Mouse (Mus musculus) CH12.LX (cell line): ENCODE measurements around the gene Actr1a. TPM values are rescaled to one million over a fixed set of nuclear protein-coding genes. Genes with fewer than 3 reads are reported as not detected.

ENCODE experiments used
- DNase-seq: peaks from one replicate; pipeline ENCODE4 v3.0.0-alpha.2; 2013; ENCODE audit errors: extremely low read depth
- H3K27ac ChIP-seq: 2 replicates; pipeline ENCODE4 v1.5.1; 2012; ENCODE audit warnings: low read depth, mild to moderate bottlenecking, control low read depth, moderate library complexity; ENCODE audit not compliant: insufficient read depth
- H3K27me3 ChIP-seq: replicated peaks from 2 replicates; pipeline ENCODE3; 2012; ENCODE audit warnings: inconsistent platforms
- H3K36me3 ChIP-seq, 2 experiments: replicated peaks in 1 of 2; 2 replicates each; pipeline versions ENCODE3 to v1.6.1; 2012; ENCODE audit warnings: inconsistent platforms in 1 of 2, low read length in 1 of 2, mild to moderate bottlenecking in 1 of 2, mixed read lengths in 1 of 2, moderate library complexity in 1 of 2; ENCODE audit not compliant: control insufficient read depth in 1 of 2, insufficient read depth in 1 of 2
- H3K4me1 ChIP-seq, 2 experiments: 2 replicates each; pipeline ENCODE4 v1.6.1; 2012; ENCODE audit warnings: inconsistent platforms in 1 of 2, moderate library complexity in 1 of 2; ENCODE audit not compliant: insufficient read depth in 2 of 2, control insufficient read depth in 1 of 2
- H3K4me2 ChIP-seq: 2 replicates; pipeline ENCODE4 v1.6.1; 2012; ENCODE audit warnings: low read depth, mild to moderate bottlenecking, control low read depth; ENCODE audit not compliant: poor library complexity, insufficient read depth, severe bottlenecking
- H3K4me3 ChIP-seq, 3 experiments: fragments of 150-350 bp in 1 of 3; sonication (generic) in 1 of 3; replicated peaks in 1 of 3; 2 replicates each; pipeline versions ENCODE3 to v1.5.1; 2011 to 2012; ENCODE audit warnings: low read depth in 2 of 3, low read length in 2 of 3, mild to moderate bottlenecking in 2 of 3, moderate library complexity in 2 of 3, control low read depth in 1 of 3, improper control_type of control experiment in 1 of 3, inconsistent platforms in 1 of 3, mixed read lengths in 1 of 3; ENCODE audit not compliant: poor library complexity in 1 of 3
- H3K79me2 ChIP-seq: replicated peaks from 2 replicates; pipeline ENCODE4 v1.6.1; 2012; ENCODE audit warnings: mild to moderate bottlenecking, moderate library complexity; ENCODE audit not compliant: control insufficient read depth, poor library complexity, insufficient read depth, severe bottlenecking; ENCODE audit errors: extremely low read depth
- H3K9ac ChIP-seq: 2 replicates; pipeline ENCODE4 v1.6.1; 2012; ENCODE audit warnings: low read depth, mild to moderate bottlenecking, control low read depth, moderate library complexity; ENCODE audit not compliant: insufficient read depth
- H3K9me3 ChIP-seq: replicated peaks from 2 replicates; pipeline ENCODE3; 2012; ENCODE audit warnings: low read length, inconsistent platforms, mixed read lengths
- BHLHE40 ChIP-seq: IDR thresholded peaks from 2 replicates; pipeline ENCODE4 v1.6.1; 2011; ENCODE audit warnings: mild to moderate bottlenecking, low read depth, low read length, improper control_type of control experiment
- CHD1 ChIP-seq: IDR thresholded peaks from 2 replicates; pipeline ENCODE4 v1.6.1; 2012; ENCODE audit warnings: low read depth, low read length, improper control_type of control experiment, inconsistent platforms
- CHD2 ChIP-seq: IDR thresholded peaks from 2 replicates; pipeline ENCODE4 v1.6.1; 2011; ENCODE audit warnings: low read length, improper control_type of control experiment
- CTCF ChIP-seq, 2 experiments: IDR thresholded peaks in 1 of 2; conservative IDR thresholded peaks in 1 of 2; 2 replicates each; pipeline ENCODE4 v1.5.1; 2011 to 2012; ENCODE audit warnings: low read depth in 2 of 2, low read length in 2 of 2, improper control_type of control experiment in 1 of 2, inconsistent platforms in 1 of 2, mild to moderate bottlenecking in 1 of 2, moderate library complexity in 1 of 2
- ELF1 ChIP-seq: IDR thresholded peaks from 2 replicates; pipeline ENCODE4 v1.6.1; 2014; ENCODE audit warnings: low read depth, mild to moderate bottlenecking, inconsistent platforms, low read length, improper control_type of control experiment
- KAT2A ChIP-seq: IDR thresholded peaks from 2 replicates; pipeline ENCODE4 v1.6.1; 2012; ENCODE audit warnings: low read length, improper control_type of control experiment, inconsistent platforms; ENCODE audit not compliant: insufficient replicate concordance
- RAD21 ChIP-seq: IDR thresholded peaks from 2 replicates; pipeline ENCODE4 v1.6.1; 2011; ENCODE audit warnings: low read depth, mild to moderate bottlenecking, low read length, improper control_type of control experiment, moderate library complexity
- SMC3 ChIP-seq: IDR thresholded peaks from 2 replicates; pipeline ENCODE4 v1.6.1; 2011; ENCODE audit warnings: low read depth, low read length, improper control_type of control experiment
- TCF12 ChIP-seq: IDR thresholded peaks from 2 replicates; pipeline ENCODE4 v1.6.1; 2014; ENCODE audit warnings: low read depth, mild to moderate bottlenecking, inconsistent platforms, low read length, improper control_type of control experiment
- ZKSCAN1 ChIP-seq: IDR thresholded peaks from 2 replicates; pipeline ENCODE4 v1.6.1; 2012; ENCODE audit warnings: low read depth, inconsistent platforms, low read length, improper control_type of control experiment, borderline replicate concordance
- ZMIZ1 ChIP-seq: IDR thresholded peaks from 2 replicates; pipeline ENCODE4 v1.6.1; 2012; ENCODE audit warnings: low read depth, mild to moderate bottlenecking, inconsistent platforms, low read length, improper control_type of control experiment
- dilution Hi-C: fragments of 300-500 bp; cut with MboI; formaldehyde crosslinking; loops from 2 replicates; pipeline ENCODE4 v1.14.3; 2020; ENCODE audit warnings: low sequenced_read_pairs; ENCODE audit not compliant: extremely low pct_unique_long_range_greater_than_20kb, extremely low pct_ligation_motif_present
- in situ Hi-C: fragments of 300-500 bp; cut with MboI; formaldehyde crosslinking; loops from 3 replicates; pipeline ENCODE4 v1.14.3; 2019; ENCODE audit warnings: low sequenced_read_pairs, low pct_ligation_motif_present, low pct_unique_long_range_greater_than_20kb, mixed read lengths
- polyA plus RNA-seq: library from polyadenylated mRNA; unstranded; fragments of >175 nt; gene quantifications from 2 replicates; pipeline ENCODE4 v1.2.1, GENCODE M21; 2012; ENCODE audit warnings: low read depth; ENCODE audit not compliant: insufficient read length
- total RNA-seq, 2 experiments: library from RNA; depleted of rRNA; stranded (reverse); fragments of 300-350 nt in 1 of 2; fragments of >200 nt in 1 of 2; gene quantifications; 2 replicates each; pipeline ENCODE4 v1.2.3; 2012 to 2014

The Actr1a gene
- total and polyA plus RNA-seq, 3 experiments, result 69.4 to 88.4 (median 75.7) TPM

- Histone ChIP-seq H3K9ac (no peak overlapping the region), H3K27me3 (no peaks in the 10 kb centered on the region), H3K79me2 (peaks cover 60% of the 10 kb centered on the region), H3K4me3 (no peak overlapping the region), H3K9me3 (no peaks in the 10 kb centered on the region)
- DNase-seq, result peak; percentile 61
- in situ Hi-C loops, result loop anchor here (5.0 to 10.0 kb wide), 2 partner anchors 35 to 193 kb away; no protein-coding TSS in a partner anchor
- peak; percentile 50 to 69 for TF ChIP-seq CTCF (conservative IDR thresholded peaks at IDR 0.05 in 1 of 2, IDR thresholded peaks at IDR 0.05 in 1 of 2; ENCODE audit: low read depth in 2 of 2, low read length in 2 of 2)
- peak; percentile 47 for TF ChIP-seq SMC3
- TF ChIP-seq CHD2, result no peak
- no peak for TF ChIP-seq CHD1
- no peak for TF ChIP-seq ZMIZ1
- TF ChIP-seq ELF1, result no peak
- peak; percentile 48 for TF ChIP-seq RAD21
- TF ChIP-seq BHLHE40, result no peak
- TF ChIP-seq, all 38 proteins: peak for 3
- peaks cover 2 to 21% of the 10 kb centered on the region in 2 experiments; a peak in 2 of 4 replicates for H3K4me1 ChIP-seq
- dilution Hi-C loops, result no loop called here
- H3K4me2 ChIP-seq, result no peak overlapping the region
- no peak overlapping the region for H3K27ac ChIP-seq
- peaks cover 15 to 46% of the 10 kb centered on the region in 2 experiments for H3K36me3 ChIP-seq
These were observed 3.5 kb downstream of the Actr1a start for GRCm38 (mm10) chr19:46392018-46392417.

- no peak overlapping the region for H3K27ac ChIP-seq
- H3K36me3 ChIP-seq, result peaks cover 20 to 61% of the 10 kb centered on the region in 2 experiments
- no peaks in the 10 kb centered on the region for H3K9me3 ChIP-seq
- H3K4me3 ChIP-seq, result no peak overlapping the region
- no peak overlapping the region for H3K9ac ChIP-seq
- in situ Hi-C loops, result loop anchor here (5.0 to 10.0 kb wide), 2 partner anchors 33 to 195 kb away; no protein-coding TSS in a partner anchor
- H3K4me2 ChIP-seq, result no peak overlapping the region
- H3K79me2 ChIP-seq, result peaks cover 60% of the 10 kb centered on the region
- dilution Hi-C loops, result no loop called here
- no peaks in the 10 kb centered on the region for H3K27me3 ChIP-seq
- peaks cover 2 to 21% of the 10 kb centered on the region in 2 experiments; a peak in 2 of 4 replicates for H3K4me1 ChIP-seq
- DNase-seq, result no peak
- no peak for TF ChIP-seq TCF12
- TF ChIP-seq CTCF (conservative IDR thresholded peaks at IDR 0.05 in 1 of 2, IDR thresholded peaks at IDR 0.05 in 1 of 2; ENCODE audit: low read depth in 2 of 2, low read length in 2 of 2), result peak; percentile 41 to 42; a peak in 2 of 4 replicates
- peak; percentile 15 for TF ChIP-seq RAD21
- no peak for TF ChIP-seq KAT2A
These were observed 5.7 kb downstream of the Actr1a start for GRCm38 (mm10) chr19:46389872-46390271.

DNA sequence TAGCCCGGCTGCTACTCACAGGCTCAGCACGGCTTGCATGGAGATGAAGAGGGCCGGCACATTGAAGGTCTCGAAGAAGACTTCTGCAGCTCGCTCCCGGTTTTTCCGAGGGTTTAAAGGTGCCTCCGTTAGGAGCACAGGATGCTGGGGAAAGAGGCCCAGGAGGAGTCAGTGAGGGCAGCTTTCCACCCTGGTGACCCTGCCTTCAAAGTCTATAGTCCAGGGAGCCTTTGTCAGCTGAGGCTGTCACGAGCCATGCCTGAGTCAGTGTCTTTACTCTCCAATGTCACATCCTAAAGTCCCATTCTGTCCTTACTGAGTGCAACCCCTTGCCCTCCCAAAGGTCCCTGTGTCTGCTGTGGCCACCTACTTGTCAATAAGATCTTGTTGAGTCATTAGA lies 13.3 kb downstream of the Actr1a start:
- Histone ChIP-seq H3K79me2 (no peaks in the 10 kb centered on the region; the same call in none of the 2 replicates), H3K9me3 (no peaks in the 10 kb centered on the region), H3K4me3 (no peak overlapping the region), H3K4me2 (no peak overlapping the region), H3K4me1 (no peaks in the 10 kb centered on the region), H3K27ac (no peak overlapping the region), H3K27me3 (no peaks in the 10 kb centered on the region), H3K9ac (no peak overlapping the region), H3K36me3 (peaks cover 76 to 92% of the 10 kb centered on the region in 2 experiments)
- no peak for DNase-seq
- in situ Hi-C loops, result no loop called here
- dilution Hi-C loops, result no loop called here
- TF ChIP-seq ZKSCAN1, result no peak
